Mouse (Mus musculus) hindbrain, embryonic 16.5 days (tissue): ENCODE results near the gene Tmem156. TPM values are rescaled to one million over a fixed set of nuclear protein-coding genes. Genes with fewer than 3 reads are reported as not detected.

Source experiments
- ATAC-seq: fragments of 200-750 bp; cut with Nextera tagmentation; 2 replicates; pipeline ENCODE4 v1.8.0; 2017; ENCODE audit warnings: moderate TSS enrichment, moderate library complexity
- H3K27ac ChIP-seq: fragments of 300-500 bp; sonication (generic); 2 replicates; pipeline ENCODE4 v1.5.1; 2014; ENCODE audit warnings: low read depth, mild to moderate bottlenecking, control low read depth, low read length, moderate library complexity
- H3K27me3 ChIP-seq: fragments of 300-500 bp; sonication (generic); replicated peaks from 2 replicates; pipeline ENCODE4 v1.6.1; 2014; ENCODE audit warnings: low read length; ENCODE audit not compliant: control insufficient read depth, insufficient read depth
- H3K36me3 ChIP-seq: fragments of 300-500 bp; sonication (generic); 2 replicates; pipeline ENCODE4 v1.6.1; 2014; ENCODE audit warnings: mild to moderate bottlenecking, low read length, moderate library complexity, mixed read lengths; ENCODE audit not compliant: control insufficient read depth, insufficient read depth
- H3K4me1 ChIP-seq: fragments of 300-500 bp; sonication (generic); 2 replicates; pipeline ENCODE4 v1.6.1; 2014; ENCODE audit warnings: low read depth, low read length; ENCODE audit not compliant: control insufficient read depth, insufficient read depth
- H3K4me2 ChIP-seq: fragments of 300-500 bp; sonication (generic); 2 replicates; pipeline ENCODE4 v1.6.1; 2014; ENCODE audit warnings: mild to moderate bottlenecking, low read length, control low read depth, moderate library complexity
- H3K4me3 ChIP-seq: fragments of 300-500 bp; sonication (generic); 2 replicates; pipeline ENCODE4 v1.5.1; 2014; ENCODE audit warnings: mild to moderate bottlenecking, low read length, control low read depth, moderate library complexity
- H3K9ac ChIP-seq: fragments of 300-500 bp; sonication (generic); 2 replicates; pipeline ENCODE4 v1.6.1; 2014; ENCODE audit warnings: low read depth, mild to moderate bottlenecking, control low read depth, low read length, moderate library complexity
- H3K9me3 ChIP-seq: fragments of 300-500 bp; sonication (generic); 2 replicates; pipeline ENCODE4 v1.6.1; 2014; ENCODE audit warnings: mild to moderate bottlenecking, low read length, moderate library complexity; ENCODE audit not compliant: control insufficient read depth
- WGBS: fragments of 180-500 bp; shearing (Covaris S2); extraction: QIAGEN DNeasy Blood & Tissue Kit; methylation state at CpG from one replicate; pipeline ENCODE4 v1.1.7; 2014; 5-methylcytosine and 5-hydroxymethylcytosine counted together
- polyA plus RNA-seq: library from polyadenylated mRNA; unstranded; fragments of >200 nt; fragmentation: Nextera tagmentation; extraction: Ambion mirVana; gene quantifications from 2 replicates; pipeline ENCODE4 v1.2.1, GENCODE M21; 2015

Gene Tmem156
- 0.16 TPM in 1 of 2 replicates, not detected in the other for polyA plus RNA-seq

DNA sequence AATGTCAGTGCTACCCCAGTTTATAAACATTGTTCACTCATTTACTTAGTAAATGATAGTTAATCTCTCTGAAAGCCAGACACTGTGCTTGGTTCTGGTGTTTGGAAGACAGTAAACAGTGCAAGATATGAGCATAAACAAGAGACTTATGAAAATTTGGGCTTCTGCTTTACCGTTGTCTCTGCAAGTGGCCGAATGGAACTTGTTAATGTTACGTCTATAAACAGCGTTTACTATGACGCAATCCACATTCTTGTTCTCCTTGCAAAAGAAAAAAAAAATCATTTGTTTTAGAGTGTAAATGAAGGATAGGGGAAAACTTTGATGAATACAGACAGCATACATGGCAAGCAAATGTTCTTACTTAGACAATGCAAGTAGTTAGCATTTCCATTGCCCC is at the start of gene Tmem156:
Gene Tmem156 (minus strand): TSS at position 212 of the 400 bp plus-strand sequence.
- Histone ChIP-seq H3K36me3 (no peaks in the 10 kb centered on the region), H3K27ac (no peak within 1 kb of the TSS), H3K9me3 (no peaks in the 10 kb centered on the region), H3K27me3 (no peaks in the 10 kb centered on the region), H3K9ac (no peak within 1 kb of the TSS), H3K4me3 (no peak within 1 kb of the TSS), H3K4me1 (no peaks in the 10 kb centered on the region), H3K4me2 (no peak within 1 kb of the TSS)
- WGBS = 78% methylated on average over 5 of the region's 5 CpGs
- ATAC-seq = no peak

DNA sequence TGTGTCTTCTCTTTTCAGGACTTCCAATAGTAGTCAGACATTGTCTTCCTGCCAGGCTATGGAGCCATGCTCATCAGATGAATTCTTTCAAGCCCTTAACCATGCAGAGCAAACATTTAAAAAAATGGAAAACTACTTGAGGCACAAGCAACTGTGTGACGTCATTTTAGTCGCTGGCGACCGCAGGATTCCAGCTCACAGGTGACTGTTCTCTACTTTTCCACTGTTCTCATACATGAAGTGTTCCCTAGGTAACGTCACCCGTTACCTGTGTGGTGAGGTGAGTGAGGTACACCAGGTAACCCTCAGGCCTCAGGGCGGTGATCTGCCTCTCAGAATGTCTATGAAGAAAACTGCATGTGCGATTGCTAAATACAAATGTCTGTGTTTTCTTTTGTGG is 49.3 kb upstream of the Tmem156 start:
- no peak overlapping the region for H3K4me3 ChIP-seq
- 91% methylated on average over 8 of the region's 8 CpGs for WGBS
- H3K9ac ChIP-seq = no peak overlapping the region
- H3K4me1 ChIP-seq = no peaks in the 10 kb centered on the region; the same call in 1 of the 2 replicates
- H3K9me3 ChIP-seq = no peaks in the 10 kb centered on the region
- no peak overlapping the region for H3K4me2 ChIP-seq
- no peak for ATAC-seq
- no peak overlapping the region for H3K27ac ChIP-seq
- no peaks in the 10 kb centered on the region for H3K27me3 ChIP-seq
- peaks cover 10% of the 10 kb centered on the region for H3K36me3 ChIP-seq

DNA sequence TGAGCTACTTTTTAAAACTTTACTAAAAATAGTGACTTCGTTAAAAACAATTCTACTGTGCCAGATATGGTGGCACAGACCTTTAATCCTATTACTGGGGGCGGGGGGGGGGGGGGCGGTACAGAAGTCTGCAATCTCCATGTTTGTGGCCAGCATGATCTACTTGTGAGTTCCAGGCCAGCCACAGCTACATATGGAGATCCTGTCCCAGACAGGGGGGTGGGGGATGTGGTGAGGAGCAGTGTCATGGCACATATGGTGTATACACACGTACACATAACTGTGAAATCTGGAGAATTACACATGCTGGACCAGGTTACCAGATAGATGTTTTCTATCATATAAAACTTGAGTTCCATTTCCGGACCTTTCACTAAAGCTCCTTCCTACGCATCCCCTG is 45.1 kb upstream of the Tmem156 start:
- H3K9me3 ChIP-seq = no peaks in the 10 kb centered on the region
- peaks cover 2% of the 10 kb centered on the region for H3K4me1 ChIP-seq
- H3K9ac ChIP-seq = no peak overlapping the region
- H3K27me3 ChIP-seq = no peaks in the 10 kb centered on the region
- H3K27ac ChIP-seq = no peak overlapping the region
- ATAC-seq = no peak
- peaks cover 2% of the 10 kb centered on the region for H3K36me3 ChIP-seq
- 76% methylated on average over 6 of the region's 6 CpGs for WGBS
- H3K4me3 ChIP-seq = no peak overlapping the region
- no peak overlapping the region for H3K4me2 ChIP-seq

DNA sequence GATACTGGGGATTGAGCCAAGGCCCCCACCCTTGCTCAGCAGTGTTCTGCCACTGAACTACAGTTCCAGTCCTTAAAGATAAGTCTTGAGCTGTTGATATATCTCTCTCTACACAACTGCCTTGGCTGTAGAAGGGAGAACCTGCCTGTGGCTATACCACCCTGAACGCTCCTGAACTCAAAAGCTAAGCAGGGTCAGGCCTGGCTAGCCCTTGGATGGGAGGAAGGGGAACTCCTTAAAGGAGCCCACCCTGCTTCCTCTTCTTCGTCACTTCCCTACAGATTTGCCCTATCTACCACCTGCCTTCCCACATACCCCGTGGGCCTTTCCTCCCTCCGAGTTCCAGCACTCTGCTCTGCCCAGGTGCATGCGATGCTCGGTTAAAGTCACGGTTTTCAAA is 44.2 kb upstream of the Tmem156 start:
- 81% methylated on average over 7 of the region's 7 CpGs for WGBS
- Histone ChIP-seq H3K27me3 (no peaks in the 10 kb centered on the region), H3K9ac (no peak overlapping the region; the same call in 1 of the 2 replicates), H3K4me1 (peaks cover 2% of the 10 kb centered on the region), H3K4me2 (no peak overlapping the region), H3K27ac (peak overlapping the region; percentile 23; the same call in 1 of the 2 replicates), H3K36me3 (no peaks in the 10 kb centered on the region), H3K9me3 (no peaks in the 10 kb centered on the region), H3K4me3 (no peak overlapping the region)
- no peak for ATAC-seq

DNA sequence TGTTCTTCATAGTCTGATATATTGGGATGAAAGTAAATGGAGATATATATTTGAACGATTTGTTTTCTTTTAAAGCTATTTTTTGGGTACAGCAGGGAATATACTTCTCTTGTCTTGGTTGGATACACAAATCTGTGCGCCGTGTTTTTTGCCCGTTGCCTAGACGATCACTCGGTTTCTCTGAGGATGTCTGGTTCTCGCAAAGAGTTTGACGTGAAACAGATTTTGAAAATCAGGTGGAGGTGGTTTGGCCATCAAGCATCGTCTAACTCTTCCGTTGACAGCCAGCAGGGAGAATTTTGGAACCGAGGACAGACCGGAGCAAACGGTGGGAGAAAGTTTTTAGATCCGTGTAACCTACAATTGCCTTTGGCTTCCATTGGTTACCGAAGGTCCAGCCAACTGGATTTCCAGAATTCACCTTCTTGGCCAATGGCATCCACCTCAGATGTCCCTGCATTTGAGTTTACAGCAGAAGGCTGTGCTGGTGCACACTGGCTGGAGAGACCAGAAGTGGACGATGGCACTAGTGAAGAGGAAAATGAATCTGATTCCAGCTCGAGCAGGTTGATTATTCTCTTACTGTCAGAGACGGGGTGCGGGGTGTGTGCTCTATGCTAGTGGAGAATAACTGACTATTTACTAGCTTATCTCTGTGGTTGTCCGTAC is 39.4 kb upstream of the Tmem156 start:
- peak; percentile 55 for ATAC-seq
- H3K36me3 ChIP-seq = no peaks in the 10 kb centered on the region
- peak overlapping the region; percentile 70 for H3K9ac ChIP-seq
- 3% methylated on average over 20 of the region's 20 CpGs for WGBS
- H3K9me3 ChIP-seq = no peaks in the 10 kb centered on the region
- no peaks in the 10 kb centered on the region for H3K27me3 ChIP-seq
- H3K27ac ChIP-seq = peak overlapping the region; percentile 85
- H3K4me1 ChIP-seq = peaks cover 2% of the 10 kb centered on the region
- peak overlapping the region; percentile 59 for H3K4me3 ChIP-seq
- peak overlapping the region; percentile 66 for H3K4me2 ChIP-seq

DNA sequence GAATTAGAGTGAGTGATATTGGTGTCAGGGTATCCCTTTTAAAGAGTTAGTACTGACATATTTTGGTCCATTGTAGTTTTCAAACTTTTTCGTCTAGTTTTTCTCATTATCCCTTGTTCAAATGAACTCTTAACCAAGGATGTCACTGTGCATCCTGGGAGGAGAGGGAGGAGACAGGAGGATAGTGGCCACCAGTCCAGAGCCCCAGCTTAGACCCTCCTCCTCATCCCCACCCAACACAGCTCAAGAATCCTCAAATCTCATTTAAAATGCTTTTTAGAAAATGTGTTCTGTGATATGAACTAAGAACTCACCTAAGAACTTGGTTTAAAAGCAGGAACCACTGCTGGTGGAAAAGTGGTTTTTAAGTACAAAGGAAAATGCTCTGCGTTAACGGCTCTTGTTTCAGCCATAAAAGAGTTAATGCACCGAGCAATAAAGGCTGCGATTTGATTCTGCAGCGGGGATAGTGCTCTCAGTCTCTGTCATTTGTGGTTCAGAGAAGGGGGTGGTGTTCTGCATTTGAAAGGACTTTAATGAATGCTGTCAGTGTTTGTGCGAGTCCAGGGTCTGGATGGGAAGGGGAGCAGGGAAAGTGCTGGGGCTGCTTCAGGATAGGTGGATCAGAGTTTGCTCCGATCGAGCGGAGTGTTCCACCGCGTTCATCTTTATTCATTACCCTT is 38.7 kb upstream of the Tmem156 start:
- H3K27me3 ChIP-seq = no peaks in the 10 kb centered on the region
- H3K9me3 ChIP-seq = no peaks in the 10 kb centered on the region
- H3K27ac ChIP-seq = peak overlapping the region; percentile 85
- peak overlapping the region; percentile 70 for H3K9ac ChIP-seq
- peaks cover 2% of the 10 kb centered on the region for H3K4me1 ChIP-seq
- peak overlapping the region; percentile 59 for H3K4me3 ChIP-seq
- H3K36me3 ChIP-seq = no peaks in the 10 kb centered on the region
- peak; percentile 91 for ATAC-seq
- peak overlapping the region; percentile 66 for H3K4me2 ChIP-seq
- 3% methylated on average over 12 of the region's 12 CpGs for WGBS

DNA sequence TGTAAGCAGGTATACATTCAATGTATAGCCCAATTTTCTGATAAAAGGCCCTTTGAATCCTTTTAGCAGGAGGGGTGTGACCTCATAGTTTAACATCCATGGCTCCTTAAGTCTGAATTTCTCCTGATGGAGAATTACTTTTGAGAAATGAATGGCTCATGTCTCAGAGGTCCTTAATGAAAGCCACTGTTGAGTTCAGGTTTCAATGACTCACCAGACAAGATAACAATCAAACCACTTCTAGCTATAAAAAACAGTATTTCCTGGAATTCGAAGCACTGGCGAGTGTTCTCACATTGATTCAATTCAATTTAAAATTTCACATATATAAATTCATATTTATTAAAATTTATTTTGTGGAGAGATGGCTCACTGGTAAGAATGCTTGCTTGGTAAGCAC is 36.5 kb upstream of the Tmem156 start:
- no peak overlapping the region for H3K4me2 ChIP-seq
- no peaks in the 10 kb centered on the region for H3K36me3 ChIP-seq
- no peaks in the 10 kb centered on the region; the same call in none of the 2 replicates for H3K4me1 ChIP-seq
- no peak overlapping the region for H3K4me3 ChIP-seq
- H3K9ac ChIP-seq = no peak overlapping the region
- no peak for ATAC-seq
- WGBS = 93% methylated on average over 2 of the region's 2 CpGs
- no peak overlapping the region for H3K27ac ChIP-seq
- H3K9me3 ChIP-seq = no peaks in the 10 kb centered on the region
- H3K27me3 ChIP-seq = no peaks in the 10 kb centered on the region

DNA sequence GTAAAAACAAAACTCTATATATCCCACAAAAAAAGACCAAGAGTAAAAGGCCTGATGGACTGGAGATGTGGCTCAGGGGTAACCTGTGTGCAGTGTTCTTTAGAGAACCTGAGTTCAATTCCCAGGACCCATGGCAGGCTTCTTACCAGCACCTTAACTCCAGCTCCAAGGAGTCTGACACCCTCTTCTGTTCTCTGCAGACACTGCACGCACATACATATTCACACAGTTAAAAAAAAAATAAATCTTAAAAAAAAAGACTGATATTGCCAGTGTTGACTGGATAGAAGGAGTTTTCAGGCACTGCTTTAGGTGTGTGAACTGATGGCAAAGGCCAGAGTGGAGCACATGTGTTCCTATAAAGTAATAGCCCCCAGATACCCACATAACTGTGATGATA is 34.2 kb upstream of the Tmem156 start:
- H3K4me3 ChIP-seq = no peak overlapping the region
- no peak for ATAC-seq
- H3K36me3 ChIP-seq = no peaks in the 10 kb centered on the region
- no peak overlapping the region for H3K9ac ChIP-seq
- no peaks in the 10 kb centered on the region for H3K27me3 ChIP-seq
- H3K4me1 ChIP-seq = no peaks in the 10 kb centered on the region; the same call in 1 of the 2 replicates
- H3K4me2 ChIP-seq = no peak overlapping the region
- no peaks in the 10 kb centered on the region for H3K9me3 ChIP-seq
- WGBS = 96% methylated on average over 1 of the region's 1 CpGs
- no peak overlapping the region for H3K27ac ChIP-seq

DNA sequence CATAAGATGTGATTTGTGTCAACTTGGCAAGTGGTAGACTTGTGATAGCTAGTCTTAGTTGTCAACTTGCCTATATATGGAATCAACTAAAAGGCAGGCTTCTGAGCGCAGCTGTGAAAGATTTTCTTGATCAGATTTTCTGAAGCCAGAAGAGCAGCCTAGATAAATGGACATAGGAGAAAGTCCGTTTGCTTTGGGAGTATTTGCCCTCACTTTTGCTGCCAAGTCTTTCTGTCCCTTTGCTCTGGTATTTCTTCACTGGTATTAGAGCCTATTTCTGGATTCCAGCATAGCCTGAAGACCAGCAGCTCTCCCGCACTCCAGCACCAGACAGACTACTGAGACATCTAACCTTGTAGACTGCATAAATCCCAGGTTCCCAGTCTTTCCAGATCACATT is 30.7 kb upstream of the Tmem156 start:
- WGBS = 91% methylated on average over 3 of the region's 3 CpGs
- H3K4me2 ChIP-seq = no peak overlapping the region
- no peak overlapping the region for H3K9ac ChIP-seq
- no peak overlapping the region for H3K4me3 ChIP-seq
- H3K4me1 ChIP-seq = no peaks in the 10 kb centered on the region
- no peak overlapping the region for H3K27ac ChIP-seq
- no peak for ATAC-seq
- H3K9me3 ChIP-seq = no peaks in the 10 kb centered on the region
- H3K27me3 ChIP-seq = no peaks in the 10 kb centered on the region
- H3K36me3 ChIP-seq = no peaks in the 10 kb centered on the region
